Mouse (Mus musculus) embryonic facial prominence, embryonic 13.5 days (tissue): ENCODE data around the gene Pla2g3. TPM values are rescaled to one million over a fixed set of nuclear protein-coding genes. Genes with fewer than 3 reads are reported as not detected.
A peak's percentile ranks its signal among the peaks of the same experiment; 100 is the strongest.

ENCODE experiments used
- ATAC-seq: fragments of 200-750 bp; cut with Nextera tagmentation; 2 replicates; pipeline ENCODE4 v1.8.0; 2017; ENCODE audit warnings: low read depth; ENCODE audit not compliant: insufficient number of reproducible peaks, insufficient read depth, low FRiP score, low TSS enrichment
- H3K27ac ChIP-seq: fragments of 300-500 bp; sonication (generic); 2 replicates; pipeline ENCODE4 v1.5.1; 2015; ENCODE audit warnings: moderate library complexity, mild to moderate bottlenecking, inconsistent platforms
- H3K27me3 ChIP-seq: fragments of 300-500 bp; sonication (generic); 2 replicates; pipeline ENCODE4 v1.6.1; 2015; ENCODE audit warnings: mild to moderate bottlenecking, inconsistent platforms
- H3K36me3 ChIP-seq: fragments of 300-500 bp; sonication (generic); 2 replicates; pipeline ENCODE4 v1.6.1; 2015; ENCODE audit warnings: mild to moderate bottlenecking, inconsistent platforms
- H3K4me1 ChIP-seq: fragments of 300-500 bp; sonication (generic); 2 replicates; pipeline ENCODE4 v1.6.1; 2015; ENCODE audit warnings: inconsistent platforms
- H3K4me2 ChIP-seq: fragments of 300-500 bp; sonication (generic); 2 replicates; pipeline ENCODE4 v1.6.1; 2015; ENCODE audit warnings: moderate library complexity, mild to moderate bottlenecking, inconsistent platforms
- H3K4me3 ChIP-seq: fragments of 300-500 bp; sonication (generic); 2 replicates; pipeline ENCODE4 v1.5.1; 2015; ENCODE audit warnings: mild to moderate bottlenecking, inconsistent platforms
- H3K9ac ChIP-seq: fragments of 300-500 bp; sonication (generic); 2 replicates; pipeline ENCODE4 v1.6.1; 2015; ENCODE audit warnings: mild to moderate bottlenecking, inconsistent platforms
- H3K9me3 ChIP-seq: fragments of 300-500 bp; sonication (generic); 2 replicates; pipeline ENCODE4 v1.6.1; 2016; ENCODE audit warnings: inconsistent platforms
- WGBS: fragments of 180-500 bp; shearing (Covaris S2); methylation state at CpG from one replicate; pipeline ENCODE4 v1.1.7; 2015; ENCODE audit warnings: mixed read lengths; 5-methylcytosine and 5-hydroxymethylcytosine counted together
- polyA plus RNA-seq: library from polyadenylated mRNA; unstranded; fragments of >200 nt; fragmentation: Nextera tagmentation; extraction: Ambion mirVana; gene quantifications from 2 replicates; pipeline ENCODE4 v1.2.1, GENCODE M21; 2015

The Pla2g3 gene
- polyA plus RNA-seq, 1 experiment from 2014 or later, result 0.60 TPM

DNA sequence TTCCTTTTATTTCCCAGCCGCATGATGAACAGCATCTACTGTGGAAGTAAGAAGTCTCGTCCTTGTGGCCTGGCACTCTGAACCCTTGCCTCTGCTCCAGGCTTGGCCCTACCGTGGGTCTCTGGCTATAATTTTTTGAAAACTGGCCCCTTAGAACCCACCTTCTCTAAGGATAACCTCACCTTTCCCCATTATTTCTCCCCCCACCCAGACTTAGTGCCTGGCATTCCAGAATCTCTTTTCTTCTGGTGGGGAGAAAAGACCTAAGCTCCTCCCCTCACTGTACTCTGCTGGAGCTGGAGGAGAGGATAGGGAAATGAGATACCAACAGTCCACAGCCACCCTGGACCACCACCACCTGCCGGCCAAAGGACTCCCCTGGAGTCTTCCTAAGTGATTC lies 27.1 kb downstream of the Pla2g3 start:
- Histone ChIP-seq H3K4me1 (peaks cover 35% of the 10 kb centered on the region), H3K9ac (peak overlapping the region; percentile 76), H3K36me3 (peaks cover 14% of the 10 kb centered on the region), H3K27me3 (peaks cover 28% of the 10 kb centered on the region), H3K4me3 (peak overlapping the region; percentile 56), H3K9me3 (no peaks in the 10 kb centered on the region), H3K27ac (0 out of 2 replicates have a peak overlapping the region, but pooled peaks have one; percentile 51), H3K4me2 (peak overlapping the region; percentile 82)
- 6% methylated on average over 4 of the region's 4 CpGs for WGBS
- no peak for ATAC-seq

DNA sequence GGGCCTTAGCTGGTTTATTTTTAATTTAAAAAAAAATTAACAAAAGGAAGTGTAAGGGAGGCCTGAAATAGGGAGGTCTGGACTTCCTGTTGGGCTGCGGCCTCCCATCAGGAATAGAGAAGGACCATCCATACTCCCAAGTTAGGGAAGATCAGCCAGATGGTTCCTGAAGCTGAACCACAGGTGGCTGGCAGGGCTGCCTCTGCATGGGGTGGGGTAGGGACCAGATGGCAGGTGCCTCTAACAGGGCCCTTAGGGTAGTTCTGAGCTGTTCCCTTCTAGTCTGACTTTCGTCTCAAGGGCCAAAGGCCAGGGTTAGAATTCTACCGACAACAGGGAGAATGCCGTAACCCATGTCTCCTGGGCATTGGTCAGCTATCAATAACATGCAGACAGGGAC lies 27.6 kb downstream of the Pla2g3 start:
- ATAC-seq, result no peak
- WGBS, result 75% methylated on average over 4 of the region's 4 CpGs
- H3K27me3 ChIP-seq, result peaks cover 28% of the 10 kb centered on the region
- H3K9me3 ChIP-seq, result no peaks in the 10 kb centered on the region
- H3K4me1 ChIP-seq, result peaks cover 35% of the 10 kb centered on the region
- no peak overlapping the region for H3K27ac ChIP-seq
- peak overlapping the region; percentile 76 for H3K9ac ChIP-seq
- peak overlapping the region; percentile 56 for H3K4me3 ChIP-seq
- H3K4me2 ChIP-seq, result peak overlapping the region; percentile 82
- H3K36me3 ChIP-seq, result peaks cover 18% of the 10 kb centered on the region

- WGBS, result 76% methylated on average over 5 of the region's 5 CpGs
- Histone ChIP-seq H3K9ac (0 out of 2 replicates have a peak overlapping the region, but pooled peaks have one; percentile 76), H3K4me3 (peak overlapping the region; percentile 56; the same call in 1 of the 2 replicates), H3K4me1 (peaks cover 35% of the 10 kb centered on the region), H3K27me3 (peaks cover 28% of the 10 kb centered on the region), H3K27ac (no peak overlapping the region), H3K36me3 (peaks cover 23% of the 10 kb centered on the region), H3K9me3 (no peaks in the 10 kb centered on the region), H3K4me2 (peak overlapping the region; percentile 82)
- no peak for ATAC-seq
Measured at GRCm38 (mm10) chr11:3516121-3516520, 28.0 kb downstream of the Pla2g3 start.

DNA sequence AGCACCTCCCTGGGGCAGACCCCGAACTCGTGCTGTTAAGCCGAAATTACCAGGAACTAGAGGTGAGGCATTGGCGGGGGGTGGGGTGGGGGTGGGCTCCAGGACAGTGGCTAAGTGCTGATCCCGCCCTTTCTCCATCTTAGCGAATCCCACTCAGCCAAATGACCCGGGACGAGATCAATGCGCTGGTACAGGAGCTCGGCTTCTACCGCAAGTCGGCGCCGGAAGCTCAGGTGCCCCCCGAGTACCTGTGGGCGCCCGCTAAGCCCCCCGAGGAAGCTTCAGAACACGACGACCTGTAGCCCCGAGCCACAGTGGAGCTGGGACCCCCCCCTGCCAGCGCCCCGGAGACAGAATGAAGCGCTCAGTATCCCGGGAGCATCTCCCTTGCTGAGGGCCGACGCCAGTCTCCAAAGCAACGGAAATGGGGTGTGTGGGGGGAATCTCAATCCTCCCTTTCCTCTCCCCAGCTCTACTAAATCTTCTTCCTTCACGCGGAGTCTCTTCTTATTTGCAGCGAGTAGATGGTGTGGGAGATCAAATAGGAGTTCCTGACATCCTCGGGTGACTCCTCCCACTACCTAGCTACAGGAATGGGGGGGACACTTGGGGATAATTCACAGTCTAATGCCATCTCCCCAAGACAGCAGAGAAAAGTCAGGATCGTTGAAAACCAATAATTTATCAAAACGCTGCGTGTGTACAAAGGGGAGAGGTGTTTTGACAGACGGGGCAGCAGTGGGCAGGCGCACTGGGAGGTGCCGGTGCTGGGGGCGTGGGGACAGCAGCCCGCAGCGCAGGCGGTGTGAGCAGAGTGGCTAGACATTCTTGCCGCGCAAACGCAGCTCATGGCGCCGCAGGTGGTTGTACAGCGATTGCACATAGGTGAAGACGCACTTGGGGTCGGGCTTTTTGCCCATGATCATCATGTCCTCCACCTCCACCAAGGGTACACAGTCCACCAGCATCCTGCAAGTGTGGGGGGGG lies 29.1 kb downstream of the Pla2g3 start:
- Histone ChIP-seq H3K4me3 (peak overlapping the region; percentile 42), H3K27me3 (peaks cover 28% of the 10 kb centered on the region), H3K4me2 (peak overlapping the region; percentile 82), H3K9me3 (no peaks in the 10 kb centered on the region), H3K9ac (peak overlapping the region; percentile 67), H3K4me1 (peaks cover 35% of the 10 kb centered on the region), H3K36me3 (peaks cover 33% of the 10 kb centered on the region), H3K27ac (no peak overlapping the region)
- 2% methylated on average over 50 of the region's 50 CpGs for WGBS
- ATAC-seq, result no peak

DNA sequence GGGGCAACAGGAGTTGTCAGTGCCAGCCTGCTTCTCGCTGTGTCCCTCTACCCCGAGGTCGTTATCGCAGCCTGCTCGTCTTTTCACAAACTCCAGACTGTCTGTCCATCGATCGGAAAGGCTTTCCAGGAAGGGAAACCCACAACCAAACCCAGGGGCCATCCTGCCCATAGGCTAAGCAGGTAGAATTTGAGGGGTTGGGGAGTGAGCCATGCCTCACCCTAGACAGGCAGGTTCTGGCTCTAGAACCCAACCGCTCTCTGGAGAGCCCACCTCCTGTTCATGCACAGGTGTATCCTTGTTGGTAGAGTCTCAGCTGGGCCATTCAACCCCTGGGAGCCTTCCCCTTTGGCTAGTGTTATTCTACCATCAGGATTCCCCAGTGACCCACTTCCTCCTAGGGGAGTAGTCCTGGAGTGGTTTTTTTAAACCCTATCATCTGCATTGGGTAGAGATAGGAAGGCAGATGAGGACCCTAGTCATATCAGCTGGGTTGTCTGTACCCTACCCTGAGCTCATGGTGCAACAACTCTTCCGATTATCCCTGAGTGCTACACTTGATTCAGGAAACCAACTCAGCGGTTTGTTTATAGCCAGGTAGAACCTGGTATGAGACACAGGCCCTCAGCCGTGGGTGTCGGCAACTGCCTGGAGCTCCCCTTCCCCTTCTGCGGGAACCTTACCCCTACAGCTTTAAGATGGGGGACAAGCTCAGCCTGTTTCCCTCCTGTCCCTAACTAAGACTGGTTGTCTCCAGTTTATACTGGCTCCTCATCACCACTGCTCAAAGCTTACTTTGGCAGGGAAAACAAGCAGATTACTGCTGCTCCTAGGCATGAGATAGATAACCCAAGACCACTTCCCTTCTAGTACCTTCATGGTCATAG lies 30.0 kb downstream of the Pla2g3 start:
- peak overlapping the region; percentile 67 for H3K9ac ChIP-seq
- H3K27me3 ChIP-seq, result peaks cover 28% of the 10 kb centered on the region
- no peak overlapping the region for H3K27ac ChIP-seq
- no peak for ATAC-seq
- H3K4me3 ChIP-seq, result peak overlapping the region; percentile 42; the same call in 1 of the 2 replicates
- no peaks in the 10 kb centered on the region for H3K9me3 ChIP-seq
- WGBS, result 58% methylated on average over 13 of the region's 13 CpGs
- peaks cover 35% of the 10 kb centered on the region for H3K4me1 ChIP-seq
- H3K4me2 ChIP-seq, result peak overlapping the region; percentile 82
- peaks cover 42% of the 10 kb centered on the region for H3K36me3 ChIP-seq

GRCm38 (mm10) chr11:3519051-3519726 lies 31.1 kb downstream of the Pla2g3 start:
- WGBS, result 75% methylated on average over 4 of the region's 4 CpGs
- H3K4me3 ChIP-seq, result no peak overlapping the region
- peaks cover 31% of the 10 kb centered on the region for H3K4me1 ChIP-seq
- no peak for ATAC-seq
- peaks cover 52% of the 10 kb centered on the region for H3K36me3 ChIP-seq
- peaks cover 28% of the 10 kb centered on the region for H3K27me3 ChIP-seq
- no peak overlapping the region for H3K9ac ChIP-seq
- no peak overlapping the region for H3K27ac ChIP-seq
- no peaks in the 10 kb centered on the region for H3K9me3 ChIP-seq
- no peak overlapping the region for H3K4me2 ChIP-seq

DNA sequence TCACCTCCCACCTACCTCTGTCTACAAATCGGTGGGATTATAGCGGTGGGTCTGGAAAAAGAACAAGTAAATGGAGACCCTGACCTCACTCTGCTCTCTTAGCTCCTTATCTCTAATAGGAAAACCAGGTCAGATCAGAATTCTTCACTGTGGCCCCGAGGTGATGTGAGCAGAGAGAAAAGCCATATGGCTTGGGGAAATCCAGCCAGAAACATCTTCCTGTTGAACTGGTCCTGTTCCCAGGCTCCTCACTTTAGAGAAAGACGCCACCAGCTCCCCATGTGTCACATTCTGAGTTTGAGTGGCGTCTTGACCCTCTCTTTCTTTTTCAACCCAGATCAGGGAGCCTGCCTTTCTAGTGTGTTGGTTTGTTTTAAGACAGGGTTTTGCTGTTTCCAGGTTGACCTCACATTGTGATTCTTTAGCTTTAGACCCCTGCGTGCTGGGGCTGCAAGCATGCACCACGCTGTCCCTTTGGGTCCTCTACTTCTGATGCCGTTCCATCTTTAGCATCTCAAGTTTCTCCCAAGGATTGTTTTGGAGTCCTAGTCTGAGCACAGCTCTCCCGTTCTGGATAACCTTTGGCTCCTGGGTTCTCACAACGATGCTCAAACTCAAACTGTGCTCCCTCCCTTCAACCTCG lies 31.8 kb downstream of the Pla2g3 start:
- Histone ChIP-seq H3K27ac (no peak overlapping the region), H3K4me3 (no peak overlapping the region), H3K4me1 (peaks cover 30% of the 10 kb centered on the region), H3K27me3 (peaks cover 28% of the 10 kb centered on the region), H3K4me2 (no peak overlapping the region), H3K9ac (no peak overlapping the region), H3K36me3 (peaks cover 59% of the 10 kb centered on the region), H3K9me3 (no peaks in the 10 kb centered on the region)
- 86% methylated on average over 11 of the region's 11 CpGs for WGBS
- no peak for ATAC-seq

DNA sequence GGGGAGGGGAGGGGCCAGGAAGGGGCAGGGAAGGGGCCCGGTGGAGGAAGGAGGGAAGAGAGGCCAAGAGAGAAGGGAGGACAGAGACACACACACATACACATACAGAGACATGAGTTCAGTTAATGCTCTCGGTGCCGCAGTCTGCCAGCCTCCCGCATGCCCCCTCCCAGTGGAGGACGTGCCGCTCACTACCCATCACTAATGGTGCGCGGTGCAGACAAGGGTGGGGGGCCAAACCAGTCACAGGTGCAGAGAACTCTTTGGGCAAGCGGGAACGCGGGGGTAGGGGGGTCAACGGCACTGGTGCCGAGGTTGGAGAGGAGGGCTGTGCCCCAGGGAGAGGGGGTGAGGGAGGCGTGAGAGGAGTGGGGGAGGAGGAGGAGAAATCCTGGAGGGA lies 32.8 kb downstream of the Pla2g3 start:
- 78% methylated on average over 14 of the region's 14 CpGs for WGBS
- H3K4me2 ChIP-seq, result no peak overlapping the region

DNA sequence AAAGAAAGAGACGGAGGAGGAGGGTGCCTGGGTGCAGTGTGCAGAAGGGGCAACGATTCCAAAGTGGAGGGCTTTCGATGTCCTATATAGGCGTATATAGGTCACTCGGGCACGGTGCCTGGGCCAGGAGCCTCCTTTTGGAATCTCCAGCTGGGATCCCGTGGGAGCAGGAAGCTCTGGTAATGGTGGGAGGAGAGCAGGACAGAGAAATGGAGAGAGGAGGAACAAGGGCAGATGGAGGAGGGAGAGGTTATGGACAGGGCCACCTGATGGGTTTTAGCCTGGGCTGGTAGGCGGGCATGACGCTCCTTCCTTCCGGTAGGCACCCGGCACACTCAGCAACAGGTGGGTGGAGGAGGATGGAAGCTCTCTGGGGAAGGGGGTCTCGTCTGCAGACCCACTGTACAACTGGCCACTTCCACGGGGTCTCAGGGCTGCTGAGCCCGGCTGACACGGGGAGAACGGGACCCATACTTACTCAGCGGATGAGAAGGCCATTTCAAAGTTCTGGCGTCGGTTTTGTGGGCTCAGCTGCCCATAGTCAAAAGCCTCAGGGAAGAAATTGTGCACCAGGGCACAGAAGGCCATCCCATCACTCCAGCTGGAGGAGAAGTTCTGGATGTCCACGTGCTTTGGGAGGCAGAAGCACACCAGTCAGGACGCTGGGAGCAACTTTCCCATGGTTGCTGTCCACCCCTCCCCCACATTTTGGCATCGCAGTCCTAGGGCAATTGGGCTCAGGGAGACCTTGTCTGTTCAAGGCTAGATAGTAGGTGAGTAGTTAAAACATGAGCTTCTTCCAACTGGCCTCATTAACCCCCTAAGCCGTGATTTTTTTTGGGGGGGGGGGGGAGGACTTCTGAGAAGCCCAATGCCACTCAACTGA lies 33.5 kb downstream of the Pla2g3 start:
- Histone ChIP-seq H3K27me3 (peaks cover 13% of the 10 kb centered on the region), H3K9ac (no peak overlapping the region), H3K36me3 (peaks cover 76% of the 10 kb centered on the region), H3K4me3 (no peak overlapping the region), H3K4me1 (peaks cover 15% of the 10 kb centered on the region), H3K9me3 (no peaks in the 10 kb centered on the region), H3K4me2 (no peak overlapping the region), H3K27ac (no peak overlapping the region)
- WGBS, result 87% methylated on average over 23 of the region's 23 CpGs
- ATAC-seq, result no peak

More for the DNA sequence above, 32.8 kb downstream of the Pla2g3 start:
- Histone ChIP-seq H3K4me3 (no peak overlapping the region), H3K4me1 (peaks cover 21% of the 10 kb centered on the region), H3K36me3 (peaks cover 69% of the 10 kb centered on the region), H3K27me3 (peaks cover 20% of the 10 kb centered on the region), H3K27ac (no peak overlapping the region), H3K9me3 (no peaks in the 10 kb centered on the region), H3K9ac (no peak overlapping the region)
- ATAC-seq, result peak; percentile 21; the same call in 1 of the 2 replicates
